Mouse (Mus musculus) hindbrain, embryonic 10.5 days (tissue): ENCODE data around the gene Rnf11. TPM values are rescaled to one million over a fixed set of nuclear protein-coding genes. Genes with fewer than 3 reads are reported as not detected.

Experiments used
- DNase-seq: peaks from one replicate; pipeline ENCODE4 v3.0.0-alpha.2; 2017; ENCODE audit warnings: low spot score
- H3K27ac ChIP-seq: fragments of 300-500 bp; sonication (generic); 2 replicates; pipeline ENCODE4 v1.5.1; 2016; ENCODE audit warnings: mild to moderate bottlenecking, moderate library complexity
- H3K27me3 ChIP-seq: fragments of 300-500 bp; sonication (generic); 2 replicates; pipeline ENCODE4 v1.6.1; 2016; ENCODE audit warnings: mild to moderate bottlenecking; ENCODE audit not compliant: poor library complexity, insufficient read depth, severe bottlenecking
- H3K36me3 ChIP-seq: fragments of 300-500 bp; sonication (generic); 2 replicates; pipeline ENCODE4 v1.6.1; 2016; ENCODE audit warnings: mild to moderate bottlenecking, moderate library complexity
- H3K4me1 ChIP-seq: fragments of 300-500 bp; sonication (generic); replicated peaks from 2 replicates; pipeline ENCODE4 v1.6.1; 2016; ENCODE audit warnings: mild to moderate bottlenecking
- H3K4me3 ChIP-seq: fragments of 300-500 bp; sonication (generic); 2 replicates; pipeline ENCODE4 v1.5.1; 2016; ENCODE audit warnings: mild to moderate bottlenecking, moderate library complexity
- H3K9me3 ChIP-seq: fragments of 300-500 bp; sonication (generic); 2 replicates; pipeline ENCODE4 v1.6.1; 2016; ENCODE audit warnings: mild to moderate bottlenecking, moderate library complexity
- WGBS: fragments of 180-500 bp; shearing (Covaris S2); methylation state at CpG from one replicate; pipeline ENCODE4 v1.1.7; 2016; 5-methylcytosine and 5-hydroxymethylcytosine counted together
- polyA plus RNA-seq: library from polyadenylated mRNA; unstranded; fragments of >200 nt; fragmentation: Nextera tagmentation; extraction: Ambion mirVana; gene quantifications from 2 replicates; pipeline ENCODE4 v1.2.1, GENCODE M21; 2016

Gene Rnf11
- polyA plus RNA-seq, 1 experiment from 2014 or later, result 30.3 TPM

GRCm38 (mm10) chr4:109421608-109422007 is 62.9 kb downstream of the Rnf11 start:
- no peaks in the 10 kb centered on the region for H3K9me3 ChIP-seq
- H3K36me3 ChIP-seq, result no peaks in the 10 kb centered on the region
- no peak for DNase-seq
- peaks cover 13% of the 10 kb centered on the region for H3K4me1 ChIP-seq
- WGBS, result 84% methylated on average over 7 of the region's 7 CpGs
- no peaks in the 10 kb centered on the region for H3K27me3 ChIP-seq
- no peak overlapping the region for H3K4me3 ChIP-seq
- no peak overlapping the region for H3K27ac ChIP-seq

GRCm38 (mm10) chr4:109420138-109420795 is 64.3 kb downstream of the Rnf11 start:
- no peak overlapping the region for H3K4me3 ChIP-seq
- no peaks in the 10 kb centered on the region for H3K36me3 ChIP-seq
- H3K27ac ChIP-seq, result no peak overlapping the region
- no peaks in the 10 kb centered on the region for H3K27me3 ChIP-seq
- H3K4me1 ChIP-seq, result peaks cover 13% of the 10 kb centered on the region
- 73% methylated on average over 8 of the region's 8 CpGs for WGBS
- DNase-seq, result no peak
- no peaks in the 10 kb centered on the region for H3K9me3 ChIP-seq

- H3K4me1 ChIP-seq, result peaks cover 13% of the 10 kb centered on the region
- H3K4me3 ChIP-seq, result no peak overlapping the region
- DNase-seq, result no peak
- 89% methylated on average over 4 of the region's 4 CpGs for WGBS
- no peaks in the 10 kb centered on the region for H3K36me3 ChIP-seq
- no peaks in the 10 kb centered on the region for H3K27me3 ChIP-seq
- no peak overlapping the region for H3K27ac ChIP-seq
- no peaks in the 10 kb centered on the region for H3K9me3 ChIP-seq
These were observed 65.0 kb downstream of the Rnf11 start for GRCm38 (mm10) chr4:109419563-109419962.

GRCm38 (mm10) chr4:109419017-109419416 is 65.5 kb downstream of the Rnf11 start:
- Histone ChIP-seq H3K9me3 (no peaks in the 10 kb centered on the region), H3K4me1 (peaks cover 17% of the 10 kb centered on the region), H3K4me3 (no peak overlapping the region), H3K36me3 (no peaks in the 10 kb centered on the region), H3K27me3 (no peaks in the 10 kb centered on the region), H3K27ac (no peak overlapping the region)
- DNase-seq, result no peak
- 37% methylated on average over 3 of the region's 3 CpGs for WGBS

GRCm38 (mm10) chr4:109417998-109418397 is 66.5 kb downstream of the Rnf11 start:
- Histone ChIP-seq H3K4me1 (peaks cover 17% of the 10 kb centered on the region), H3K9me3 (no peaks in the 10 kb centered on the region), H3K4me3 (no peak overlapping the region), H3K36me3 (no peaks in the 10 kb centered on the region), H3K27me3 (no peaks in the 10 kb centered on the region), H3K27ac (no peak overlapping the region)
- WGBS, result 82% methylated on average over 1 of the region's 1 CpGs
- DNase-seq, result no peak

- WGBS, result 88% methylated on average over 5 of the region's 5 CpGs
- H3K27me3 ChIP-seq, result peaks cover 23% of the 10 kb centered on the region
- DNase-seq, result no peak
These were observed 72.3 kb downstream of the Rnf11 start for GRCm38 (mm10) chr4:109412233-109412632.

GRCm38 (mm10) chr4:109411377-109411967 is 73.1 kb downstream of the Rnf11 start:
- DNase-seq, result no peak
- 91% methylated on average over 6 of the region's 6 CpGs for WGBS
- peaks cover 30% of the 10 kb centered on the region for H3K27me3 ChIP-seq
- H3K36me3 ChIP-seq, result no peaks in the 10 kb centered on the region
- no peaks in the 10 kb centered on the region for H3K9me3 ChIP-seq
- H3K27ac ChIP-seq, result peak overlapping the region; percentile 67
- H3K4me3 ChIP-seq, result no peak overlapping the region
- peaks cover 20% of the 10 kb centered on the region for H3K4me1 ChIP-seq

More at GRCm38 (mm10) chr4:109412233-109412632, 72.3 kb downstream of the Rnf11 start:
- Histone ChIP-seq H3K27ac (no peak overlapping the region), H3K4me1 (peaks cover 13% of the 10 kb centered on the region), H3K9me3 (no peaks in the 10 kb centered on the region), H3K4me3 (no peak overlapping the region), H3K36me3 (no peaks in the 10 kb centered on the region)

- Histone ChIP-seq H3K4me1 (peaks cover 27% of the 10 kb centered on the region), H3K27ac (peak overlapping the region; percentile 67; the same call in 1 of the 2 replicates), H3K9me3 (no peaks in the 10 kb centered on the region), H3K27me3 (peaks cover 36% of the 10 kb centered on the region), H3K4me3 (no peak overlapping the region), H3K36me3 (no peaks in the 10 kb centered on the region)
- 70% methylated on average over 9 of the region's 9 CpGs for WGBS
- no peak for DNase-seq
These were observed 73.7 kb downstream of the Rnf11 start for GRCm38 (mm10) chr4:109410681-109411376.

GRCm38 (mm10) chr4:109407701-109408485 is 76.6 kb downstream of the Rnf11 start:
- no peak for DNase-seq
- Histone ChIP-seq H3K9me3 (no peaks in the 10 kb centered on the region), H3K4me3 (peak overlapping the region; percentile 73), H3K27me3 (peaks cover 42% of the 10 kb centered on the region), H3K4me1 (peaks cover 28% of the 10 kb centered on the region), H3K27ac (no peak overlapping the region), H3K36me3 (no peaks in the 10 kb centered on the region)
- WGBS, result 85% methylated on average over 9 of the region's 9 CpGs

- H3K27me3 ChIP-seq, result peaks cover 42% of the 10 kb centered on the region
- WGBS, result 3% methylated on average over 24 of the region's 24 CpGs
- peak overlapping the region; percentile 73 for H3K4me3 ChIP-seq
- peaks cover 28% of the 10 kb centered on the region for H3K4me1 ChIP-seq
- no peak for DNase-seq
- H3K9me3 ChIP-seq, result no peaks in the 10 kb centered on the region
- H3K36me3 ChIP-seq, result no peaks in the 10 kb centered on the region
- peak overlapping the region; percentile 86 for H3K27ac ChIP-seq
These were observed 77.4 kb downstream of the Rnf11 start for GRCm38 (mm10) chr4:109407176-109407520.

- Histone ChIP-seq H3K27me3 (peaks cover 42% of the 10 kb centered on the region), H3K27ac (peak within 1 kb of the TSS; percentile 86), H3K4me1 (peaks cover 30% of the 10 kb centered on the region), H3K9me3 (no peaks in the 10 kb centered on the region), H3K36me3 (no peaks in the 10 kb centered on the region), H3K4me3 (peak within 1 kb of the TSS; percentile 73)
- DNase-seq, result peak; percentile 64
- WGBS, result under 1% methylated on average over 56 of the region's 56 CpGs
These were observed 77.9 kb downstream of the Rnf11 start, which contains the start of gene Ttc39a for GRCm38 (mm10) chr4:109406486-109407175. Gene Ttc39a, plus strand, starts transcription at chr4:109406623.

GRCm38 (mm10) chr4:109406054-109406485 is 78.5 kb downstream of the Rnf11 start:
- Histone ChIP-seq H3K27ac (peak overlapping the region; percentile 86), H3K4me1 (peaks cover 30% of the 10 kb centered on the region), H3K36me3 (no peaks in the 10 kb centered on the region), H3K4me3 (peak overlapping the region; percentile 73), H3K27me3 (peaks cover 42% of the 10 kb centered on the region), H3K9me3 (no peaks in the 10 kb centered on the region)
- peak; percentile 53 for DNase-seq
- 10% methylated on average over 3 of the region's 3 CpGs for WGBS
